Mouse (Mus musculus): ENCODE measurements at regions not wholly inside any gene's neighbourhood (a gene's known extent, or its start where the extent isn't known, plus 50 kb on each side); places are given as distances from the start of the nearest gene placed in this dataset.
A peak's percentile ranks its signal among the peaks of the same experiment; 100 is the strongest.
"Not testable (repeated sequence)": the region's sequence is repeated elsewhere in the genome, so short reads cannot be mapped to it uniquely, and the experiment has no call there.

GRCm38 (mm10) chr13:6901682-6902081 lies 253.1 kb upstream of the Pfkp start:
- DNase-seq (ENCODE audit: low read depth): no peak
- no peak for TF ChIP-seq CTCF (IDR thresholded peaks at IDR 0.05; ENCODE audit: borderline replicate concordance, extremely low read depth, insufficient read depth, insufficient read length)
- TF ChIP-seq POLR2A (IDR thresholded peaks at IDR 0.05; ENCODE audit: borderline replicate concordance, extremely low read depth, insufficient read depth, insufficient read length, poor library complexity, severe bottlenecking): no peak

GRCm38 (mm10) chr13:6897666-6898065 lies 249.1 kb upstream of the Pfkp start:
- DNase-seq (ENCODE audit: low read depth): no peak

GRCm38 (mm10) chr13:6891458-6892076 lies 243.0 kb upstream of the Pfkp start:
- TF ChIP-seq CTCF (IDR thresholded peaks at IDR 0.05; ENCODE audit: borderline replicate concordance, extremely low read depth, insufficient read depth, insufficient read length) (no peak), POLR2A (IDR thresholded peaks at IDR 0.05; ENCODE audit: borderline replicate concordance, extremely low read depth, insufficient read depth, insufficient read length, poor library complexity, severe bottlenecking) (no peak)
- DNase-seq (ENCODE audit: low read depth): peak; percentile 62

More at GRCm38 (mm10) chr13:6897666-6898065, 249.1 kb upstream of the Pfkp start:
- TF ChIP-seq CTCF (IDR thresholded peaks at IDR 0.05; ENCODE audit: borderline replicate concordance, extremely low read depth, insufficient read depth, insufficient read length): no peak
- no peak for TF ChIP-seq POLR2A (IDR thresholded peaks at IDR 0.05; ENCODE audit: borderline replicate concordance, extremely low read depth, insufficient read depth, insufficient read length, poor library complexity, severe bottlenecking)

- not testable (repeated sequence) for DNase-seq (ENCODE audit: low read depth)
These were observed 240.9 kb upstream of the Pfkp start for GRCm38 (mm10) chr13:6889446-6889845.

GRCm38 (mm10) chr13:6888381-6888780 lies 239.8 kb upstream of the Pfkp start:
- TF ChIP-seq CTCF (IDR thresholded peaks at IDR 0.05; ENCODE audit: borderline replicate concordance, extremely low read depth, insufficient read depth, insufficient read length) (no peak), POLR2A (IDR thresholded peaks at IDR 0.05; ENCODE audit: borderline replicate concordance, extremely low read depth, insufficient read depth, insufficient read length, poor library complexity, severe bottlenecking) (no peak)
- no peak for DNase-seq (ENCODE audit: low read depth)

- TF ChIP-seq CTCF (IDR thresholded peaks at IDR 0.05; ENCODE audit: borderline replicate concordance, extremely low read depth, insufficient read depth, insufficient read length) (no peak), POLR2A (IDR thresholded peaks at IDR 0.05; ENCODE audit: borderline replicate concordance, extremely low read depth, insufficient read depth, insufficient read length, poor library complexity, severe bottlenecking) (no peak)
- DNase-seq (ENCODE audit: low read depth): no peak
These were observed 228.7 kb upstream of the Pfkp start for GRCm38 (mm10) chr13:6877018-6877901.

GRCm38 (mm10) chr13:6862186-6862585 lies 213.6 kb upstream of the Pfkp start:
- TF ChIP-seq CTCF (IDR thresholded peaks at IDR 0.05; ENCODE audit: borderline replicate concordance, extremely low read depth, insufficient read depth, insufficient read length) (no peak), POLR2A (IDR thresholded peaks at IDR 0.05; ENCODE audit: borderline replicate concordance, extremely low read depth, insufficient read depth, insufficient read length, poor library complexity, severe bottlenecking) (no peak)
- DNase-seq (ENCODE audit: low read depth): peak; percentile 49

- DNase-seq (ENCODE audit: low read depth): no peak
- TF ChIP-seq POLR2A (IDR thresholded peaks at IDR 0.05; ENCODE audit: borderline replicate concordance, extremely low read depth, insufficient read depth, insufficient read length, poor library complexity, severe bottlenecking) (no peak), CTCF (IDR thresholded peaks at IDR 0.05; ENCODE audit: borderline replicate concordance, extremely low read depth, insufficient read depth, insufficient read length) (no peak)
These were observed 211.0 kb upstream of the Pfkp start for GRCm38 (mm10) chr13:6859551-6859950.

GRCm38 (mm10) chr13:6855199-6856148 lies 206.9 kb upstream of the Pfkp start:
- no peak for TF ChIP-seq CTCF (IDR thresholded peaks at IDR 0.05; ENCODE audit: borderline replicate concordance, extremely low read depth, insufficient read depth, insufficient read length)
- peak; percentile 60 for DNase-seq (ENCODE audit: low read depth)

GRCm38 (mm10) chr13:6837446-6837845 lies 188.9 kb upstream of the Pfkp start:
- no peak for TF ChIP-seq CTCF (IDR thresholded peaks at IDR 0.05; ENCODE audit: borderline replicate concordance, extremely low read depth, insufficient read depth, insufficient read length)
- DNase-seq (ENCODE audit: low read depth): no peak

GRCm38 (mm10) chr13:6837075-6837422 lies 188.5 kb upstream of the Pfkp start:
- DNase-seq (ENCODE audit: low read depth): no peak
- TF ChIP-seq POLR2A (IDR thresholded peaks at IDR 0.05; ENCODE audit: borderline replicate concordance, extremely low read depth, insufficient read depth, insufficient read length, poor library complexity, severe bottlenecking) (no peak), CTCF (IDR thresholded peaks at IDR 0.05; ENCODE audit: borderline replicate concordance, extremely low read depth, insufficient read depth, insufficient read length) (no peak)
